Mouse (Mus musculus) CH12.LX (cell line): Measurements from ENCODE around the gene Zfp770.

Source experiments
- CHD2 ChIP-seq: IDR thresholded peaks from 2 replicates; pipeline ENCODE4 v1.6.1; 2011; ENCODE audit warnings: low read length, improper control_type of control experiment
- CTCF ChIP-seq, 2 experiments: IDR thresholded peaks in 1 of 2; conservative IDR thresholded peaks in 1 of 2; 2 replicates each; pipeline ENCODE4 v1.5.1; 2011 to 2012; ENCODE audit warnings: low read depth in 2 of 2, low read length in 2 of 2, improper control_type of control experiment in 1 of 2, inconsistent platforms in 1 of 2, mild to moderate bottlenecking in 1 of 2, moderate library complexity in 1 of 2
- EP300 ChIP-seq: IDR thresholded peaks from 2 replicates; pipeline ENCODE4 v1.6.1; 2011; ENCODE audit warnings: low read length, improper control_type of control experiment
- MAX ChIP-seq: IDR thresholded peaks from 2 replicates; pipeline ENCODE4 v1.6.1; 2011; ENCODE audit warnings: low read length, improper control_type of control experiment
- MXI1 ChIP-seq: IDR thresholded peaks from 2 replicates; pipeline ENCODE4 v1.6.1; 2011; ENCODE audit warnings: mild to moderate bottlenecking, low read depth, low read length, improper control_type of control experiment
- POLR2A ChIP-seq: IDR thresholded peaks from 2 replicates; pipeline ENCODE4 v1.6.1; 2011; ENCODE audit warnings: low read depth, mild to moderate bottlenecking, improper control_type of control experiment, low read length
- POLR2AphosphoS2 ChIP-seq: IDR thresholded peaks from 2 replicates; pipeline ENCODE4 v1.6.1; 2011; ENCODE audit warnings: low read depth, low read length, improper control_type of control experiment
- TCF12 ChIP-seq: IDR thresholded peaks from 2 replicates; pipeline ENCODE4 v1.6.1; 2014; ENCODE audit warnings: low read depth, mild to moderate bottlenecking, inconsistent platforms, low read length, improper control_type of control experiment
- UBTF ChIP-seq: IDR thresholded peaks from 2 replicates; pipeline ENCODE4 v1.6.1; 2012; ENCODE audit warnings: low read depth, mild to moderate bottlenecking, inconsistent platforms, low read length, improper control_type of control experiment, moderate library complexity
- ZC3H11A ChIP-seq: IDR thresholded peaks from 2 replicates; pipeline ENCODE4 v1.6.1; 2012; ENCODE audit warnings: low read depth, mild to moderate bottlenecking, inconsistent platforms, low read length, improper control_type of control experiment
- ZKSCAN1 ChIP-seq: IDR thresholded peaks from 2 replicates; pipeline ENCODE4 v1.6.1; 2012; ENCODE audit warnings: low read depth, inconsistent platforms, low read length, improper control_type of control experiment, borderline replicate concordance
- ZNF384 ChIP-seq: IDR thresholded peaks from 2 replicates; pipeline ENCODE4 v1.6.1; 2012; ENCODE audit warnings: low read depth, low read length, improper control_type of control experiment, inconsistent platforms

GRCm38 (mm10) chr2:114156639-114157038 is 44.6 kb downstream of the Zfp770 start:
- TF ChIP-seq POLR2A (no peak), CTCF (conservative IDR thresholded peaks at IDR 0.05 in 1 of 2, IDR thresholded peaks at IDR 0.05 in 1 of 2; ENCODE audit: low read depth in 2 of 2, low read length in 2 of 2) (no peak), EP300 (no peak), TCF12 (no peak), POLR2AphosphoS2 (no peak), MXI1 (no peak), UBTF (no peak), MAX (no peak), ZNF384 (no peak), ZC3H11A (no peak), ZKSCAN1 (no peak), CHD2 (no peak)
